Mouse (Mus musculus): ENCODE measurements around the gene Itga1.

DNA sequence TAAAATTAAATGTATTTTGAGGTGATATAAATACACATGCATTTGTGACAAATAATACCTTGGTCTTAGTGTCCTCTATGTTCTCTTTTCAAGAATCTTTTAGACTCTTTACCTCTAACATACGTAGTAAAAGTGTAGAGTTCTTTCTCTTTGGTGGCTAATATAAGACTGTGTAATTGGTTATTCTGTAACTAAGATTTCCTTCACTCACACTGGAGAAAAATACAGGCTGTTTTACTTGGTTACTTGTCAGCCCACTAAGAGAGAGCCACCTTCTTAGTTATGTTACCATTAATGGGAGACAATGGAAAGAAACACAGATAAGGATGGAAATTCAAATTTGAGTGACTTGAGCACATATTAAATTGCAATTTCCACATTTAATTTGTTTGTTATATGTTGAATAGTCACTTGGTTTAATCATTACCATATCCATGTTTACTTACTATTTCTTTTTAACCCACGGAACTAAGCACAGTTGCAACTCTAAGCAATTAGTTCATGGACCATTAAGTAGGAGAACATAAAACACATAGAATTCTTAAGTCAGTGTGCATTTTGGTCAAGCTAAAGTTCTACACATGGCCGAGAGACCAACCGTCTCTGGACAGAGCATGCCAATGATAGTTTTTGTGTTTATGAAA lies 34.3 kb downstream of the Itga1 start:
- TF ChIP-seq CTCF (IDR thresholded peaks at IDR 0.05; ENCODE audit: extremely low read depth, insufficient read depth, low read length) = no peak
- TF ChIP-seq POLR2A (IDR thresholded peaks at IDR 0.05; ENCODE audit: extremely low read depth, insufficient read depth, low read length) = no peak

All from cortical plate, adult 2 months (tissue).